Comparison of ENCODE assay signal across 29 mouse cellular contexts in the genomic region with DNA sequence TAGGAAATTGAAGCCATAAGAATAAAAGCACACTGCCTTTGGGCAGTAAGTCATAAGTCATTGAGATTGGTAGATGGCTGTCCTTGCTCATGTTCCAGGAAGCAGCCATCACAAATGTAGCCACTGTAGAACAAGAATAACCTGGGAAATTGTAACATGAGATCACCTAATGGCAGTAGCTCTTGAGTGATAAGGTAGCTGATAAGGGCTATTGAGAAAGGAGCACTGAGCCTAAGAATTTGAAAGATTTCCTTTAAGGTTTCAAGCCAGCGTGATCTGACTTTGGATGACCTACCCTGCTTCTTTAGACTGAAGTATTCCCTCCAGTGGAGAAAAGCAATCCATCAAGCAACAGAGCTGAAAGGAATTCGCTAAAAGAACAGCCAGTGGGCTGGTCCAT.
A peak's percentile ranks its signal among the peaks of the same experiment; 100 is the strongest.
DNase-seq lines count a peak whose midpoint lies in the region; ATAC-seq and TF ChIP-seq lines count a peak whose summit lies in the region.
"Had no signal": no experiment of that assay in that cellular context is flagged by ENCODE, and none has a peak within 500 bp of the region (broad histone marks: within the 10 kb centered on the region; RNA-seq: fewer than 3 reads in every experiment).

No protein-coding gene starts in this region.

- no peak overlapping the region for H3K4me3 ChIP-seq in kidney, adult 2 months (ENCODE audit: insufficient read depth, low read depth, low read length)
- no peak overlapping the region for H3K4me3 ChIP-seq in lung, embryonic 15.5 days
- H3K4me3 ChIP-seq in lung, adult 2 months (replicated peaks; ENCODE audit: extremely low read depth, low read depth, low read length) = no peak overlapping the region
- H3K4me3 ChIP-seq: erythroblast, embryonic 14.5 days; gastrocnemius, adult 2 months; intestine, embryonic 15.5 days; megakaryocyte, embryonic 14.5 days; midbrain, embryonic 13.5 days; neural tube, embryonic 15.5 days had no signal

- no peaks in the 10 kb centered on the region for H3K36me3 ChIP-seq in kidney, adult 2 months (ENCODE audit: control insufficient read depth, insufficient read depth, low read length)
- no peaks in the 10 kb centered on the region for H3K36me3 ChIP-seq in lung, embryonic 15.5 days
- H3K36me3 ChIP-seq: intestine, embryonic 15.5 days; midbrain, embryonic 13.5 days; neural tube, embryonic 15.5 days had no signal

- DNase-seq in kidney, adult 2 months = peak; percentile 7
- no peak for DNase-seq in kidney, postnatal 10 days
- no peak for DNase-seq in lung, adult 2 months
- peak; percentile 2 for DNase-seq in lung, postnatal 10 days
- DNase-seq in right cerebral cortex, adult 18-20 months = no peak
- DNase-seq: adrenal gland, adult 2 months; B cell, adult 2 months; cerebellum, adult 2 months; cerebellum, postnatal 14 days; gastrocnemius, adult 2 months; gastrocnemius, postnatal 36 days; liver; retina, postnatal 1 day; right cerebral cortex, postnatal 25 days; spleen, adult 18-20 months; thymus, adult 18-20 months; thymus, postnatal 25 days had no signal

- 0 out of 2 replicates have a peak, but pooled peaks cover 6% of the 10 kb centered on the region for H3K4me1 ChIP-seq in kidney, adult 2 months (ENCODE audit: control insufficient read depth, insufficient read depth, low read length)
- no peaks in the 10 kb centered on the region for H3K4me1 ChIP-seq in lung, embryonic 15.5 days
- H3K4me1 ChIP-seq in lung, adult 2 months (ENCODE audit: control insufficient read depth, insufficient read depth, low read length) = no peaks in the 10 kb centered on the region
- H3K4me1 ChIP-seq: intestine, embryonic 15.5 days; megakaryocyte, embryonic 14.5 days; midbrain, embryonic 13.5 days; neural tube, embryonic 15.5 days had no signal

- no peaks in the 10 kb centered on the region for H3K9me3 ChIP-seq in lung, embryonic 15.5 days
- H3K9me3 ChIP-seq: intestine, embryonic 15.5 days; megakaryocyte, embryonic 14.5 days; midbrain, embryonic 13.5 days; neural tube, embryonic 15.5 days had no signal

- 23% methylated on average over 2 of the region's 2 CpGs for WGBS in kidney, adult 2 months
- WGBS in lung, embryonic 15.5 days = 8% methylated on average over 2 of the region's 2 CpGs
- 14% methylated on average over 2 of the region's 2 CpGs for WGBS in lung, adult 2 months

- peak overlapping the region; percentile 35; the same call in 1 of the 2 replicates for H3K27ac ChIP-seq in kidney, adult 2 months (ENCODE audit: insufficient read depth, low read depth, low read length)
- H3K27ac ChIP-seq in lung, embryonic 15.5 days = 0 out of 2 replicates have a peak overlapping the region, but pooled peaks have one; percentile 25
- H3K27ac ChIP-seq: gastrocnemius, adult 2 months; hindbrain, postnatal 0 days; intestine, embryonic 15.5 days; liver, embryonic 14.5 days; midbrain, embryonic 13.5 days; neural tube, embryonic 15.5 days had no signal

- H3K27me3 ChIP-seq in kidney, adult 2 months (replicated peaks; ENCODE audit: control insufficient read depth, insufficient read depth, low read length) = no peaks in the 10 kb centered on the region
- no peaks in the 10 kb centered on the region for H3K27me3 ChIP-seq in lung, embryonic 15.5 days
- H3K27me3 ChIP-seq: CH12.LX; intestine, embryonic 15.5 days; megakaryocyte, embryonic 14.5 days; midbrain, embryonic 13.5 days; neural tube, embryonic 15.5 days had no signal

- ATAC-seq in lung, embryonic 15.5 days (ENCODE audit: borderline replicate concordance, extremely low read depth, low FRiP score, low TSS enrichment) = peak; percentile 72; the same call in 1 of the 2 replicates
- no peak for ATAC-seq in CD4-positive, CD25-positive, alpha-beta regulatory T cell, adult 4 months
- ATAC-seq: activated CD4-positive, CD25-positive, alpha-beta regulatory T cell, adult 4 months; forebrain, embryonic 16.5 days; hindbrain, postnatal 0 days; intestine, embryonic 15.5 days; midbrain, embryonic 13.5 days had no signal

- TF ChIP-seq CTCF in kidney, adult 2 months (conservative IDR thresholded peaks at IDR 0.05; ENCODE audit: insufficient read depth, insufficient read length, low read depth, low read length) = no peak
- TF ChIP-seq CTCF in lung, adult 2 months (IDR thresholded peaks at IDR 0.05; ENCODE audit: insufficient read depth, low read length) = no peak

- H3K9ac ChIP-seq in lung, embryonic 15.5 days = no peak overlapping the region
- H3K9ac ChIP-seq: intestine, embryonic 15.5 days; liver, embryonic 14.5 days; midbrain, embryonic 13.5 days; neural tube, embryonic 15.5 days had no signal

- no peak overlapping the region for H3K4me2 ChIP-seq in lung, embryonic 15.5 days
- H3K4me2 ChIP-seq: intestine, embryonic 15.5 days; midbrain, embryonic 13.5 days; neural tube, embryonic 15.5 days had no signal

- no peak for TF ChIP-seq POLR2A in kidney, adult 2 months (IDR thresholded peaks at IDR 0.05; ENCODE audit: low read depth, low read length)
- TF ChIP-seq POLR2A in lung, adult 2 months (IDR thresholded peaks at IDR 0.05; ENCODE audit: borderline replicate concordance, extremely low read depth, low read depth, low read length) = no peak

Comparison
In these comparisons a context has a peak if more than half of its experiments do, and no peak if none do; other contexts are left out.
1. DNase-seq: peak in kidney, adult 2 months (single experiment) and lung, postnatal 10 days (single experiment); none in kidney, postnatal 10 days (single experiment), lung, adult 2 months (single experiment) and right cerebral cortex, adult 18-20 months (single experiment).